Mouse (Mus musculus) thymus, adult 2 months (tissue): ENCODE results near the gene Tjp1.

Source experiments
- CTCF ChIP-seq: fragments of 200-500 bp; IDR thresholded peaks from 2 replicates; pipeline ENCODE4 v1.5.1; 2012; ENCODE audit warnings: mild to moderate bottlenecking, control low read depth, low read length, moderate library complexity, borderline replicate concordance; ENCODE audit not compliant: control insufficient read depth, poor library complexity, insufficient read depth; ENCODE audit errors: extremely low read depth
- POLR2A ChIP-seq: fragments of 200-500 bp; IDR thresholded peaks from 2 replicates; pipeline ENCODE4 v1.6.1; 2012; ENCODE audit warnings: mild to moderate bottlenecking, low read length, control low read depth, moderate library complexity; ENCODE audit not compliant: control insufficient read depth, poor library complexity, insufficient read depth; ENCODE audit errors: extremely low read depth

DNA sequence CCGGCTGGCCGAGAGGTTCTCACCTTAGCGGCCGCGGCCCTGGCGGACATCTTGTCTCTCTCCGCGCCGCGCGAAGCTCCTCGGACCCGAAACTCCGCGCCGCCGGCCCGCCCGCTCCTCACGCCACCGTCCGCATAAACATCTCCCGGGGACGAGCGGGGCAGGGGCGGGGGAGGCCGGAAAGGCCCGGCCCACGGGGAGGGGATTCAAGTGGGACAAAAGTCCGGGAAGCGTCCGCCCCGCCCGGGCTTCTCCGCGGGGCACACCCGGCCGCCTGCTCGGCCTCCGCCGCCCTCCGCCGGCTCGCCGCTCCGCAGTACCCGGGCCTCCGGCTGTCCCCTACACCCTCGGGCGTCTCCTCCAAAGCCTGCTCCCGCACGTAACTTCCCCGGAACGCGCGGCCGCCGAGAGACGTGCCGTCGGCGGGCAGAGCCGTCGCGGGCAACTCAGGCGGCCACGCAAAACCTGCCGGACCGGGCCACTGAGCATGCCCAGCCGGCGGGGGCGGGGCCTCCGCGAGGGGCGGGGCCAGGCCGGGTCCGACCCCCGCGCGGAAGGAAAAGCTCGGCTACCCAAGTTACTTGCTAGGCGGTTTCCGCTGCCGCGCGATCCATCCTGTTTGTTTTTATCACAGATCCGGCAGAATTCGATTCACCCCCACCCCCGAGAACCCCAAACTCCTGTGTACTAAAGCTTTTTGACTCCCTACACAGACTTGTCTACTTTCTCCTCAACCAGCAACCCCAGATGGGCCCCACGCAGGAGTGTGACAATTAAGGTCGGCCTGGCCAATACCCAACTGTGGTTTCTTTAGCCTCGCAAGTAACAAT is 156.6 kb downstream of the Tjp1 start:
- TF ChIP-seq CTCF: no peak
- TF ChIP-seq POLR2A: no peak
